Mouse (Mus musculus) CH12F3 (cell line): ENCODE data around the gene Rgl2.

Experiments
- in situ Hi-C: fragments of 300-500 bp; cut with MboI; formaldehyde crosslinking; loops from 2 replicates; pipeline ENCODE4 v1.14.3; 2020; ENCODE audit warnings: low sequenced_read_pairs

Rgl2 gene

DNA sequence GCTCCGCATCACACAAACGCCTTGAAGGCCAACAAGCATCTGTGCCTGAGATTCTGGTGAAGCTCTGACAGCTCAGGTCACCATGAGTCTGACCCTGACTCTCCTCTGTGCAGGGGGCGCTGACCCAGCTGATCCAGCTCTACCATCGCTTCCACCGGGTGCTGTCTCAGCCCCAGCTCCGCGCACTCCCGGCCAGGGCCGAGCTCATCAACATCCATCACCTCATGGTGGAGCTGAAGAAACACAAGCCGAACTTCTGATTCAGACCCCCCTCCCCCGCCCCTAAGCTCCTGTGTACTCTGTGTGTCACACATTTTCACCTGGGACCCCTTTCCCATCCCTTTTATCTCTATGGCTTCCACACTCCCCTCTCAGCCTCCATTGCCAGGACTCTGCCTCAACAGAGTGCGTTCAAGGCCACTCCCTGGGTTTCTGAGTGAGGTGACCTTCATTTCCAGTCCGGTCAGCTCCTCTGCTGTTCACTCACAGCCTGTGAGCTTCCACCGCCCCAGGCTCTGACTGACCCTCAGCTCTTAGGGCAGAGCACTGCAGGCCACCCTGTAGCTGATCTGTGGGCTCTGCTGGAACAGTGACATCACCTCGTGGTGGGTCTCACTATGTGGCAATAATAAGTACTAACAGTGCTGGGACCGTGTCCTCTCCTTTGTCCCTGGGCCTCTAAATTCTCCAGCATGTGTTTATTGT lies 36.7 kb downstream of the Rgl2 start:
- in situ Hi-C loops, result loop anchor here (5.0 kb wide), 1 partner anchor 1336 kb away; no protein-coding TSS in a partner anchor

DNA sequence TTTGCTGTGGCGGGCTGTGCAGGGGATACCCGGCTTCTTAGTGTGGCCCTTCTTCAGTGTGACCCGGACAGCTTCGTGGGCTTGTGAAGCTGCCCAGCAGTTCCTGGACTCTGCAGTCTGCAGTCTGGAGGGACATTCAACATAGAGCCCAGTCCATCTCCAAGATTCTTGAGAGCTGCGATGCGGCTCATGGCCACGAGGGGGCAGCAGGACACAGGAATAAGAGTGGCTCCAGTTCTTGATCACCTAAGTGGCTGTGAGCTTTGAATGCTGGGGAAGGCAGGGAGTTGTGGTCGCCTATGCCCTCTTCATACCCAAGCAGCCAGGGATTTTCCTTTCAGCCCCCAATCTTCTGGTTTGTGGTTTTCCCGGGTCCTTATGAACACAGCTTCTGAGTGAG lies 39.1 kb downstream of the Rgl2 start:
- in situ Hi-C loops, result loop anchor here (5.0 kb wide), 1 partner anchor 1334 kb away; no protein-coding TSS in a partner anchor

DNA sequence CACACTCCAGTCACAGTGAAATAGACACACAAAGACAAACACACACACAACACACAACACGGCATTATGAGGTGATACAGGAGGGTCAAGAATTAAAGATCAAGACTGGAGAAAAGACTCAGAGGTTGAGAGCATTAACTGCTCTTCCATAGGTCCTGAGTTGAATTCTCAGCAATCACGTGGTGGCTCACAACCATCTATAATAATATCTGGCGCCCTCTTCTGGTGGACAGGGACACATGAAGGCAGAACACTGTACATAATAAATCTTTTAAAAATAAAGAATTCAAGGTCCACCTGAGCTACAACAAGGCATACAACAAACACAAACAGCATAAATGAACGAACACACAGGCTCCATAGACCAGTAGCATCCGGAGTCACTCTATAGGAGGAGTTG lies 39.6 kb downstream of the Rgl2 start:
- in situ Hi-C loops, result loop anchor here (5.0 kb wide), 1 partner anchor 1333 kb away; no protein-coding TSS in a partner anchor

DNA sequence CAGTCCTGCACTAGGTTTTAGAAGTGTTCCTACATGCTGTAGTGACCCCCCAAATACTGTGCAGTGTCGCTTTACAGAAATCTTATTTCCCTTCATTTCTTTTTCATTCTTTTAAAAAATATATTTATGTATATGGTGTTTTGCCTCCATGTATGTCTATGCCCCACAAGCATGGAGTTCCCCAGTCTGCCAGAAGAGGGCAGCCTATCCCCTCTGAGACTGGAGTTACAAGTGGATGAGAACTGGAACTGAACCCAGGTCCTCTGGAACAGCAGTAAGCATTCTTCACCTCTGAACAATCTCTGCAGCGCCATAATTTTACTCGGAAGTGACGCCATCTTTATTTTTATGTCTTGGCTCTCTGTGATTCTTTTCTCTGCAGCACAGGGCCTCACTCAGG lies 40.1 kb downstream of the Rgl2 start:
- in situ Hi-C loops, result loop anchor here (5.0 kb wide), 1 partner anchor 1333 kb away; no protein-coding TSS in a partner anchor

DNA sequence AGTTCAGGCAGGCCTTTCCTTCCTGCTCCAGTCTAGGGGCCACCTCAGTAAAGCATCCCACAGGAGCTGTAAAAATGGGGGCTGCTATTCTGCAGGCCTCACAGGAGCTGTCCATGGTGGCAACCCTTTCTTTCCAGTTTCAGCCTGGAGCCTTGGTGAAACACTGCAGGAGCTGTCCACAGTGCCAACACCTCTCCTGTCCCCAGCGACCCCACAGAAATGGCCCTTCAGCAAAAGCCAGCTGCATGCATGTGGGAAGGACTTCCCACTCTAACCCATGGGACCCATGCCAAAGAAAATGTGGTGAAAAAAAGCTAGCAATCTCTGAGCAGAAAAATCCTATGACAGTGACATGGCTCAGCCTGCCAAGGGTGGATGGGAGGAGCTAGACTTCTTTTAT lies 43.3 kb downstream of the Rgl2 start:
- in situ Hi-C loops, result loop anchor here (5.0 kb wide), 1 partner anchor 1300 kb away; no protein-coding TSS in a partner anchor

DNA sequence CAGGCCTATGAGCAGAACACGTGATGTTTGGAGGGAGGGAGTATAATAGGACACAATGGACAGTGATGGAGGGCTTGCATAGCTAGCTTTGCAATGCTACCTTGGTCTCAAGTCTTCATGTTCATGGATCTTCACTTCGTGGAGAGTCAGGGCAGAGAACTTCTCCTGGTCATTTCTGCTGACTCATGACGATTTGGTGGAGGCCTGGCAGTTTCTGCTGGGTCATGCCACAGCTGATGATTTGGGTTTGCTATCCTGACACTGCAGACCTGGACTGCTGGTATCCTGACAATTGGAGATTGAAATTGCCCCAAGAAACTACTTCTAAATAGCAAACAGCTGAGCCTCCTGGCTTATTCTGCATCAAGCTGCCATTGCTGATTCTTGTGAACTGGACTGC lies 44.2 kb downstream of the Rgl2 start:
- in situ Hi-C loops, result loop anchor here (5.0 kb wide), 1 partner anchor 1299 kb away; no protein-coding TSS in a partner anchor

DNA sequence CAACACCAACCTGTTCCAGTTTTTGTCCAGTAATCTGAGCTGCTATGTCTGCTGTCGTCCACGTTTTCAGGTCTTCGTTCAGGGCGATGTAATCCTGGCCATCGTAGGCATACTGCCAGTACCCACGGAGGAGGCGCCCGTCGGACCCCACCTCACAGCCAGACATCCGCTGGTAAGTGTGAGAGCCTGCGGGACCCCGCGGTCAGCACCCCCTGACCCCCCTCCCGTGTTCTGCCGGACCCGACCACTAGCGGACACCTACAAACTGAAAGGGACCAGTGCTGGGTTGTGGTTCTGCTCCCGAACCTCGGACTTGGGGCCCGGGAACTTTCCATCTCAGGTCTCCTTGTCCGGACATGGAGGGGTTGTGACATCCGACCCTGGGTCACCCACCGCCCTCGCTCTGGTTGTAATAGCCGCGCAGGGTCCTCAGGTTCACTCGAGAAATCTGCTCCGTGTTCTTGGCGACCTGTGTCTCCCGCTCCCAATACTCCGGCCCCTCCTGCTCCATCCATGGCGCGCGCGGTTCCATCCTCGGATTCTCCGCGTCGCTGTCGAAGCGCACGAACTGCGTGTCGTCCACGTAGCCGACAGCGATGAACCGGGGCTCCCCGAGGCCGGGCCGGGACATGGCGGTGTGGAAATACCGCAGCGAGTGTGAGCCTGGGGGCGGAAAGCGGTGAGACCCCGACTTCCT lies 48.7 kb downstream of the Rgl2 start:
- in situ Hi-C loops, result loop anchor here (25.0 kb wide), 1 partner anchor 1484 kb away; the partner anchor contains the start of gene H2-Q10

DNA sequence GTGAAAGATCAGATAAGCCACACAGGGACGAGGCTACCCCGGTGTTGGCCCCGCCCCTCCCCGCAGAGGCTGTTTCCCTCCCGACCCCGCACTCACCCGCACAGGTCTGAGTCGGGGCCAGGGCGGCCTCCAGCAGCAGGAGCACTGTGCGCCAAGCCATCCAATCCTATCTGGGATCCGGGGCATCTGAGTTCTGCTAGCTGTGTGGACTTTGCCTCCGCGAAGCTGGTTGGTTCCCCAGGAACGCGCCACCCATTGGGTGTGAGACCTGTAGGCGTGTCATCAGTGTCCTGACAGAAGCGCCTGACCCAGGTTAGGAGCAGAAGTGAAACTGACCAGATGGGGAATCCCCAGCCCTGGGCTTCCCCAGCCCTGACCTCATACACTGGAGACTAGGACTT lies 49.3 kb downstream of the Rgl2 start:
- in situ Hi-C loops, result loop anchor here (25.0 kb wide), 1 partner anchor 1484 kb away; the partner anchor contains the start of gene H2-Q10

DNA sequence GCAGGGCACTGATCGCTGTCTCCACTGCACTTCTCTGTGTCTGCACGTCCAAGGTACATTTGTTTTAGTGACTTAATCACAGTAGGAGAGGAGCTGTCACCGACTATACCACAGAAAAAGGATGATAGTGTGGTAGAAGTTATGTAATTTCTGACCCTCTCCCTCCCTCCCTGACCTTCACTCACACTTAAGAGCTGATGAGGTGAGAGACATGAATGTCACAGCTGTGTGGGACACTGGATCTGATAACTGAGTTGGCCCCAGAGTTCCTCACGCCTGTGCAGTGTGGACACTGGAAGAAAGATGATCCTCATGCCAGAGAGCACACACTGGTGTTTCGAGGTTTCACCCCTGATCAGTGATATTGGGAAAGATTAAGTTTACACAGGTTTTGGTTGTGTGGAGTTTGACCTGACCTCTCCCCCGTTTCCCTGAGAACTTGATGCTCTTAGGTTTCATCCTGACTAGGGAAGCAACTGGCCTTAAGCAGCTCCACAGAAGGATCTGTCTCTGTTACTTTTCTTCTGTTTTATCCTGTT lies 50.2 kb downstream of the Rgl2 start:
- in situ Hi-C loops, result loop anchor here (25.0 kb wide), 1 partner anchor 1483 kb away; the partner anchor contains the start of gene H2-Q10

DNA sequence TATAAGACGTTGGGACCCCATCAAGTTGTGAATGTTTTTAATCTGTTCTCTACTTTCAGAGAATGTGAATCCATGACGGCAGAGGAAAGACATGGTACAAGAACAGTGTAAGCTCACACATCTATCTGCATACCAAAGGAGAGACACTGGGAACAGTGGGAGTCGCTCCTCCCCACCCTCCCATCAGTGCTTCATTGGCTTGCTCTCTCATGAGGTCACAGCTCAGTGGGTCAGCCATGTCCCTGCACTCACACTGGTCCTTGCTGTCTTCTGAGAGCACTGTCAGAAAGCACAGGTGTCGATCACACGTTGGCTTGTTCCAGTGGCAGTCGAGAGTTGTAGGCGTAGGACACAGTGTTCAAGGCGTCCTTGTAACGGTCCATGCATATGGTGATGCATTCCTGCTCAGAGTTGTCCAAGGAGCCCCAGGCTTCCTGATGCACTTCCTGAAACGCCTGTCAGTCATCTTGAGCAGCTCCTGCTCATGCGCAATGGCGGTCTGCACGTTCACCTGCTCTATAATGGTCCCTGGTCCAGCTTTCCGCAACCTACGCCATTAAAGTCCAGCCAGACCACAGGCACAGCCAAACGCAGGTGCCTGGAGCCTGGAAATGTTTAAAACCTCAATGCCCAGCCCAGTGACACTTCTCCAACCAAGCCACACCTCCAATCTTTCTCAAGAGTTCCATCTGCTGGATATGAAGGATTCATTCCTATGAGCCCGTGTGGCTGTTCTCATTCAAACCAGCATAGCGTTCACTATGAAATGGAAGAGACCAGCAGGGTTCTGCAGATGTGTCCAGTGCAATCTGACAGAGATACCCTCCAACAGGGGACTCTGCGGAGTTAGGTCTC lies 51.1 kb downstream of the Rgl2 start:
- in situ Hi-C loops, result loop anchor here (25.0 kb wide), 1 partner anchor 1482 kb away; the partner anchor contains the start of gene H2-Q10

DNA sequence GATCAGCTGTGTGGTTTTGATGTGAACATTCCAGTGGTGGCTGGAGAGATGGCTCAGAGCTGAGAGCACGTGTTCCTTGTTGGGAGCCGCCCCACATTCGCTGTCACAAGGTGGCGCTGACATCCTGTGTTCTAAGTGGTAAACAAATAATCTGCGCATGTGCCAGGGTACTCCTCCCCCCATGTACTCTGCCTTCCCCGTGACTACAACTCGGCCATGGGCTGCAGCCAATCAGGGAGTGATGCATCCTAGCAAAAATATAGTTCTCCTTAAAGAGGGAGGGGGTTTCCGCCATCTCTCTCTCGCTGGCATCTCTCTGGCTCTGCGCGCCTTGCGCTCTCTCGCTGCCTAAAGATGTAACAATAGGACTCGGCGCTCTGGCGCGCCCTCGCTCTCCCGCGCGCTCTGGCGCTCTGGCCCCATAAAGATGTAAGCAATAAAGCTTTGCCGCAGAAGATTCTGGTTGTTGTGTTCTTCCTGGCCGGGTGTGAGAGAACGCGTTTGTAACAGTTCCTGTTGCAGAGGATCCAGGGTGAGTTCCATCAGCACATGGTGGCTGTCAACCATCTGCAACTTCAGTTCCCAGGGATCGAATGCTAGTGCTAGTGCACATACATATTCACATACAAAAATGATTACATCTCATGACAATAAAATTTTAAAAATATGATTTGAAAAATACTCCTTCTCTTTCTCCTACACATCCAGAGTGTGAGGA lies 52.0 kb downstream of the Rgl2 start:
- in situ Hi-C loops, result loop anchor here (25.0 kb wide), 1 partner anchor 1481 kb away; the partner anchor contains the start of gene H2-Q10

DNA sequence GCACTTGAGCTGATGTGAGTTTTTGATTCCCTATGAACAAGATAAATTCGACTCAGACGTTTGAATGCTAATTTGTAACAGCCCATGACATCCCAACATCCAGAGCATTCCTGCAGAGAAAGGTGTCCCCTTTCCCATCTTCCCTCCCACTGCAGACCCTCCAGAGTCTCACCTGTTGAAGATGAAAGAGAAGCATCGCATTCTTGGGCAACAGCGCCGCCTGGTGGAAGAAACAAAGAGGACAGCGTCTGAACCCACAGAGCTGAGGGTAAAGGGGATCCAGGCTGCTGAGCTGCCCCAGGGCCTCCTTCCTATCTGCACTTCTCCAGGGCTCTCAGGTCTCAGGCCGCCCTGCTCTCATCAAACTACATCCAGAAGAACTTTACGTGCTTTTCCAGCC lies 52.8 kb downstream of the Rgl2 start:
- in situ Hi-C loops, result loop anchor here (25.0 kb wide), 1 partner anchor 1480 kb away; the partner anchor contains the start of gene H2-Q10
